Mouse (Mus musculus) bone marrow macrophage, adult 2 months (primary cell): ENCODE data around the gene Aldh3a2. TPM values are rescaled to one million over a fixed set of nuclear protein-coding genes. Genes with fewer than 3 reads are reported as not detected.

Experiments used
- H3K27ac ChIP-seq: 2 replicates; pipeline ENCODE4 v1.5.1; 2012; ENCODE audit warnings: low read depth, low read length; ENCODE audit not compliant: insufficient read depth
- H3K4me1 ChIP-seq: 2 replicates; pipeline ENCODE4 v1.6.1; 2012; ENCODE audit warnings: low read length; ENCODE audit not compliant: control insufficient read depth, insufficient read depth
- H3K4me3 ChIP-seq: 2 replicates; pipeline ENCODE4 v1.5.1; 2012; ENCODE audit warnings: mild to moderate bottlenecking, low read length, moderate library complexity; ENCODE audit not compliant: insufficient read depth
- CTCF ChIP-seq: IDR thresholded peaks from 2 replicates; pipeline ENCODE4 v1.5.1; 2012; ENCODE audit warnings: low read depth, mild to moderate bottlenecking, low read length, moderate library complexity
- POLR2A ChIP-seq: IDR thresholded peaks from 2 replicates; pipeline ENCODE4 v1.6.1; 2012; ENCODE audit warnings: mild to moderate bottlenecking, low read depth, low read length, borderline replicate concordance
- polyA plus RNA-seq: library from polyadenylated mRNA; stranded (reverse); fragments of >200 nt; gene quantifications from 2 replicates; pipeline ENCODE4 v1.2.4, GENCODE M21; 2012; ENCODE audit not compliant: missing spikeins, insufficient read depth, insufficient read length

Gene Aldh3a2
- polyA plus RNA-seq, 1 experiment: 57.6 TPM

- TF ChIP-seq POLR2A (no peak), CTCF (no peak)
- Histone ChIP-seq H3K27ac (no peak overlapping the region), H3K4me1 (no peaks in the 10 kb centered on the region), H3K4me3 (no peak overlapping the region)
Measured at GRCm38 (mm10) chr11:61244406-61244805, 22.9 kb downstream of the Aldh3a2 start.

GRCm38 (mm10) chr11:61236015-61236414 is 31.2 kb downstream of the Aldh3a2 start:
- TF ChIP-seq CTCF (no peak), POLR2A (no peak)
- H3K4me3 ChIP-seq: no peak overlapping the region
- no peaks in the 10 kb centered on the region for H3K4me1 ChIP-seq
- no peak overlapping the region for H3K27ac ChIP-seq

GRCm38 (mm10) chr11:61234174-61234573 is 33.1 kb downstream of the Aldh3a2 start:
- H3K4me1 ChIP-seq: no peaks in the 10 kb centered on the region
- no peak overlapping the region for H3K4me3 ChIP-seq
- TF ChIP-seq CTCF: no peak
- no peak for TF ChIP-seq POLR2A
- H3K27ac ChIP-seq: no peak overlapping the region

DNA sequence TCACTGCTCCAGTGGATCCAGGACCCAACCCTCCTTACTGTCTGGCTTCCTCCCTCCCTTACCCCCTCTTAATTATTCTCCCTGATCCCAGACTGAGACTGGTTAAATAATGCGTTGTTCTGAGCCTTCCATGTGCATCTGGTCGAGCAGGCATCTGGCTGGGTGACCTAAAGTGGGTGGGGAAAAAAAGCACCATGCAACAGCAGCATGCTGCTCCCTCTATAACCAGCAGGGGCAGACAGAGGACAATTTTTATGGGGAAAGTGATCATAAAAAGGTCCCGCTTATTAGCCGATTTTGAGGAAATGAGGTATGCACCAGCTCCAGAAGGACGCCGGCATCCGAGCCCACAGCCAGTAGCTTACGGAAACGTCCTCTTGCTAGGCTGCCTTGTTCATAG is 35.9 kb downstream of the Aldh3a2 start:
- H3K27ac ChIP-seq: no peak overlapping the region
- TF ChIP-seq POLR2A: no peak
- peak; percentile 35; the same call in 1 of the 2 replicates for TF ChIP-seq CTCF
- no peak overlapping the region for H3K4me3 ChIP-seq
- H3K4me1 ChIP-seq: no peaks in the 10 kb centered on the region

DNA sequence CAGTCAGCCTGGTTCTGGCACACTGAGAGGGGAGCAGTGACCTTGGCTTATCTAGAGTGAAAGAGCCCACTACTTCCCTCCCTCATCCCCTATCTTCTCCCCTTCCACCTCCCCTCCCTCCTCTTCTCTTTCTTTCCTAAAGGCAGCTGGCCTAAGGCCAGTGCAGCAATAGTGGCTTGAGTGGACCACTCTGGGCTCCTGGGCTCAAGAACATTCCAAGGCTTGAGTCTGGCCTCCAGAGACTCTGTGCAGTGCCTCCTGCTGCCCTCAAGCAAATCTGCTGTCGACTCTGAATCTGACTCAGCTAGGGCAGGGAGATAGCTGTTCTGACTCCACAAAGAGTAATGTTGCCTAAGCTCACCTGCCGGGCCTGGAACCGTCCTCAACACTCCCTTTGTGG is 38.9 kb downstream of the Aldh3a2 start:
- Histone ChIP-seq H3K4me3 (no peak overlapping the region), H3K4me1 (no peaks in the 10 kb centered on the region), H3K27ac (no peak overlapping the region)
- no peak for TF ChIP-seq POLR2A
- TF ChIP-seq CTCF: no peak

DNA sequence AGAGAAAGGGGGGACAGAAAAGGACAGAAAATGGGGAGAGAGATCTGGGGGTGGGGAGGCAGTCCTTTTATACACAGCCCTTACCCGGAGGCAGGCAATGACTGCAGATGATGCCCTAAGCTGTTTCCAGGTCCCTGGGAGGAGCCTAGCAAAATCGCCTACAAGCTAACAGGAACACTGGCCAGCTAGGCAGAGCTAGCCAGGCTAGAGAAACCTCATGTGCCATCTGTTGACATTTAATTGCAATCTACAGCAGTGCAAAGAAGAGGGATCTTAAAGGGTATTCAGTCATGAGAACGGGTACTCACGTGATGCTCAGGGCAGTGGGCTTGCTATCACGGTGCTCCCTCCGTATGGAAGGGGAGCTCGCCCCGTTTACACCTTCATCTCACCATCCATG is 39.4 kb downstream of the Aldh3a2 start:
- Histone ChIP-seq H3K4me3 (no peak overlapping the region), H3K27ac (no peak overlapping the region), H3K4me1 (no peaks in the 10 kb centered on the region)
- TF ChIP-seq POLR2A (no peak), CTCF (no peak)

DNA sequence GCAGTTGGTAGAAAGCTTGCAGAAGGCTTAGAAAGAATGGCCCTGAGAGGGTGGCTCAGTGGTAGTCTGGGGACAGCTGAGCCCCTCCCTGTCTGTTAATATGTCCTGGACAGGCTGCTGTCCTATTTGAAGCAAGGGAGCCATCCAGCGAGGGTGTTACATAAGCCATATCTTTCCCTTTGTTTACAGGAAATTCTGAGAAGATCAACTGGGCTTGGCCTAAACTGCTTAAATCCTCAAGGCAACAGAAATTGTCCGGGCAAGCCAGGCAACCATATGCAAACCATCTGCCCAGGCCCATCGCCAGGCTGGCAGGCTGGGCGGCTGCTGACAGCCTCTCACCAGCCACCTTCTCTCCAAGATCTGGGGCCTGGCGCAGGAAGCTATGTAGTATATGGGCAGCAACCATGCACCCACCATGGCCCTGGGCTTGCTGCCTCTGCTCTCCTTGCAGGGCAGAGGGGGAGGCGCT is 41.3 kb downstream of the Aldh3a2 start:
- Histone ChIP-seq H3K4me3 (no peak overlapping the region), H3K4me1 (no peaks in the 10 kb centered on the region), H3K27ac (no peak overlapping the region)
- no peak for TF ChIP-seq CTCF
- no peak for TF ChIP-seq POLR2A

GRCm38 (mm10) chr11:61225511-61225910 is 41.8 kb downstream of the Aldh3a2 start:
- no peak overlapping the region for H3K27ac ChIP-seq
- H3K4me1 ChIP-seq: no peaks in the 10 kb centered on the region
- TF ChIP-seq CTCF (no peak), POLR2A (no peak)
- H3K4me3 ChIP-seq: no peak overlapping the region

DNA sequence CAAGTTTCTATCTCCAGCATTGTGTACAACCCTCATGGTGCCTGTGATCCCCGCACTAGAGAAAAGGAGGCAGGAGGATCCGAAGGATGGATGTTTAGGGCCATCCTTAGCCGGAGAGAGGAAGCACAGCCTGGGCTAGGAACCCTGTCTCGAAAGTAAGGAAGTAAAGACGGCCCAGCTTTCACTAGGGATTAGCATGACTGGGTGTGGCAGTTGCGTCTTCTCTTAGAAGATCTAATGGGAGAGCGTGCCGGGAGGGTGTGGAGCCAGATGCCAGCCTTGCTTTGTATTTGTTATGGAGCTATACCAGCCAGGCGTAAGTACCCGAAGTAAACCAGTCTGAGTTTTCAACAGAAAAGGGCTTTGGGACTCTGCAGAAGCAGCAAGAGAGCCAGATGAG is 42.4 kb downstream of the Aldh3a2 start:
- H3K4me3 ChIP-seq: no peak overlapping the region
- no peak for TF ChIP-seq CTCF
- TF ChIP-seq POLR2A: no peak
- H3K27ac ChIP-seq: no peak overlapping the region
- no peaks in the 10 kb centered on the region for H3K4me1 ChIP-seq

- H3K27ac ChIP-seq: no peak overlapping the region
- H3K4me3 ChIP-seq: no peak overlapping the region
- no peak for TF ChIP-seq CTCF
- TF ChIP-seq POLR2A: no peak
- no peaks in the 10 kb centered on the region for H3K4me1 ChIP-seq
Measured at GRCm38 (mm10) chr11:61224234-61224744, 43.0 kb downstream of the Aldh3a2 start.
